Mouse (Mus musculus) small intestine, adult 2 months (tissue): ENCODE measurements at regions not wholly inside any gene's neighbourhood (a gene's known extent, or its start where the extent isn't known, plus 50 kb on each side); places are given as distances from the start of the nearest gene placed in this dataset.

Source experiments
- CTCF ChIP-seq: fragments of 200-500 bp; IDR thresholded peaks from 2 replicates; pipeline ENCODE4 v1.5.1; 2012; ENCODE audit warnings: low read depth, mild to moderate bottlenecking, control low read depth, inconsistent platforms, low read length, moderate library complexity, mixed read lengths; ENCODE audit not compliant: insufficient replicate concordance, insufficient read length; ENCODE audit errors: extremely low read depth
- POLR2A ChIP-seq: fragments of 200-500 bp; IDR thresholded peaks from 2 replicates; pipeline ENCODE4 v1.6.1; 2012; ENCODE audit warnings: low read depth, mild to moderate bottlenecking, control low read depth, inconsistent platforms, low read length, moderate library complexity

GRCm38 (mm10) chr1:92361677-92362076, 112.0 kb downstream of the Ndufa10 start:
- TF ChIP-seq CTCF: no peak
- no peak for TF ChIP-seq POLR2A
